Mouse (Mus musculus) urinary bladder, adult 18-20 months (tissue): Measurements from ENCODE around the gene Btg3.

Source experiments
- DNase-seq, 2 experiments: peaks; one replicate each; pipeline ENCODE4 v3.0.0; 2022; ENCODE audit warnings: low spot score in 2 of 2, mixed read lengths in 2 of 2

Btg3 gene

GRCm38 (mm10) chr16:78301183-78301830 is 75.7 kb downstream of the Btg3 start, which contains the start of gene Cxadr:
Gene Cxadr, plus strand, starts transcription at chr16:78301489.
- DNase-seq = peak; percentile 61 to 70

GRCm38 (mm10) chr16:78296114-78296513 is 80.9 kb downstream of the Btg3 start:
- no peak for DNase-seq

GRCm38 (mm10) chr16:78295601-78296000 is 81.4 kb downstream of the Btg3 start:
- no peak for DNase-seq

- no peak for DNase-seq
Measured at GRCm38 (mm10) chr16:78294606-78295275, 82.3 kb downstream of the Btg3 start.

GRCm38 (mm10) chr16:78294051-78294450 is 82.9 kb downstream of the Btg3 start:
- DNase-seq = no peak

- DNase-seq = no peak
Measured at GRCm38 (mm10) chr16:78283231-78283630, 93.8 kb downstream of the Btg3 start.
